Mouse (Mus musculus): ENCODE results near the gene Rps19.
"Not testable (repeated sequence)": the region's sequence is repeated elsewhere in the genome, so short reads cannot be mapped to it uniquely, and the experiment has no call there.

The Rps19 gene

DNA sequence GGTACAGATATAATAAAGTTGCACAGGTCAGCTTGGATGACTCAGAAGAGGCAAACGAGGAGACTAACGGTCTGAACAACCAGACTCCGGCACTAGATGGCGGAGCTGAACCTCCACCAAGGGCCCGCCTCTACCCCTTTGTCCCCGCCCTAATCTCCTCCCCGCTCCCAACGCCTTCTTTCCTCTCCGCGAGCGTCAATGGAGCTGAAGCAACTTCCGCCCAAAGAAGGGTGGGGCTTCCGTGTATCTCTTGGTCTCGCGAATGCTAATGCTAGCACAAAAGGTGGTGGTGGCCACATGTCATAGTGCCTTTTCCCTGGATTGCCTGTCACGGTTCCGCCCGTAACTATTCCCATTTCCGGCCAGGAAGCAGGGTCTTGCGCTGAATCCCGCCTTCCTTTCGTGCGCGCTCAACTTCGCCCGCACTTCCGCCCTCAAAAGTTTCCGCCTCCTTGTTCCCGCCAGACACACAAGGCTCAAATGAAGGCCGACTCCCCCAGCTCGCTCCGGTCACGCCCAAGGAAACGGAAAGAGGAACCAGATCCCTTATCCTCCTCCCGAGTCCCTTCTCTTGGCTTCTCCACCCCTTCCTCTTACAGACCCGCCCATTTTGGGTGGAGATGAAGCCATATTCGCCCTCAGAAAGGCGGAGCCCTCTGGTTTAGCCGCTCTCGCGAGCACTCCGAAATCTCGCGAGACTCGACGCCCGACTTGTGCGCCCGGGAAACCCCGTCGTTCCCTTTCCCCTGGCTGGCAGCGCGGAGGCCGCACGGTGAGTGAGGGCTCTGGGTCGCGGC is at the start of gene Rps19:
Gene Rps19 (plus strand): TSS at position 476 of the 797 bp plus-strand sequence.
- DNase-seq (ENCODE audit: low spot score): peak; percentile 97

GRCm38 (mm10) chr7:24838732-24839409 is 45.3 kb upstream of the Rps19 start:
- DNase-seq (ENCODE audit: low spot score): not testable (repeated sequence)

DNA sequence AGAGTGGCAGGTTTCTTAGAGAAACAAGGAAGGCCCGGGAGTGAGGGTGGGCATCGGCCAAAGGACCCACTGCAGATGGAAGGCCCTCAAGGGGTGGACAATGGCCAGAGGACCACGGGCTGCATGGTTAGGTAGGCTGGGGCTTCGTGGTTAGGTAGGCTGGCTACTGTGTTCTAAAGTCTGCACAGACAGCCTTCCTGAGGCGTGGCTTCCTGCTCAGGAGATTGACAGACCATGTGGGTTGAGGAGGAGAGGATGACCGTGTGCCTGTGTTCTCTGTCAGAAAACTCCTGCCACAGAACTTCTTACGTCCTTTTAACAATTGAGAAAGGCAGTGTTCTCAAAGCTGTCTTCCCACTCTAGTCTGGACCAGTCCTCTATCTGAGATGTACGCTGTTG is 44.8 kb upstream of the Rps19 start:
- no peak for DNase-seq (ENCODE audit: low spot score)

DNA sequence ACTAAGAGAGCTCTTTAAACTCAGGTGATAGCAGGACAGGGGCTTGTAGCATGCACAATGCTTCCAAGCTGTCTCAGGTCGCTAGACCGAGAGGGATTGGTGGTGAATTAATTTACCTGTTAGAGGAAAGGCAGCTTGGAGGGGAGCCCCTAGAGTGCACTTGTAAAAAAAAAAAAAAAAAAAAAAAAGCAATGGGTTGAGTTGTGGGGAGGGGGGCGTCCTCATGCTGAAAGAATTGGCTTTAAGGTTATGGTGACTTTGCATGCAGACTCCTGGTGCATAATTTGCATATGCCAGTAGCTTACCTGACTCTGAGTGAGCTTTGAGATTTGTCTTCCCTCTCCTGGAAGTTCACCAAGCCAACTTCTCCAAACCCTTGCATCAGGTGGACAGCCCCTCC is 43.8 kb upstream of the Rps19 start:
- DNase-seq (ENCODE audit: low spot score): no peak

DNA sequence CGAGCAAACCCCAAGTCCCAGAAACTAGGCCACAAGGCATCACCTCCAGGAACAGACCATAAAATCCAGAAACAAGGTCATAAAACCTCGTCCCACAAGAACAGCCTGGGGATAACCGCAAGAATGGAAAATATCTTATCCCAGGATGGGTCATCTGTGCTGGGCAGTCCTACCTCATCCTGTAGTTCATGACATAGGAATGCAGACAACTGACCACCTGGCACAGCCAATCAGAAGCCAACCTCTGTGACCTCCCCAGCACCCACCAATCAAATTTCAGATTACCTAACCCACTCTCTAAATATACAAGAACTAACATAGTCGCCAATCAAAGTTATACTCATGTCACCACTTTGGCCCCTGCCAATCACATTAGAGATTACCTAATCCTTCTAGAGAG is 43.2 kb upstream of the Rps19 start:
- DNase-seq (ENCODE audit: low spot score): no peak

DNA sequence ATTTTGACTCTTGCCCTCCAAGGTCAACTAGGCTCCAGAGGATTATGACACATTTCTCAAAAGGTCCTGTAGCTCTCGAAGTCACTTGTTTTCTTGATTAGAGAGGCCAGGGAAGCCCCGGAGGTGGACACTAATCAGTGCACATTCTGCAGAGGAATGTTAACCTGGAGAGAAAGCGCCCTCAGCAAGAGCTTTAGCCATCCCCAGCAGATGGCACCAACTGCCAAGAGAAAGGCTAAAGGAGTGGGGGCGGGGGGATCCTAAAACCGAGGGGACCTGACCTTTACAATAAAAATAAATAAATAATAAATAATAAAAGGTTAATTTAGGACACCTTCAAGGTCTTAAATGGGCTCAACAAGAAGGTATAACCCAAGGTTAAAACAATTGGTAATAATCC is 40.0 kb upstream of the Rps19 start:
- DNase-seq (ENCODE audit: low spot score): no peak

DNA sequence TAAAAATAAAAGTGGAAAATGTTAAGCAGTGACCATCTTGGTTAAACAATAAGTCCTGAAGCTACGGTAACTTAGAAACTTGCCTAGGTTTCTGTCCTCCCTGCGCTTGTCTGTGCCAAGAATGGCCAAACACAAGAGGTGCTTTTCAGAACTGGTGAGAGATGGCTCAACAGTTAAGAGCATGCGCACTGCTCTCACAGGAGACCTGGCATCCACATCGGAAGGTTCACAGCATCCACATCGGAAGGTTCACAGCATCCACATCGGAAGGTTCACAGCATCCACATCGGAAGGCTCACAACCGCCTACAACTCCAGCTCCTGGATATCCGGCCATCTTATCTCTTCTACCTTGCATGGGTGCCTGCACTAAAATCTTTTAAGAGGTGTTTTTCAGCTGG is 39.0 kb upstream of the Rps19 start:
- DNase-seq (ENCODE audit: low spot score): no peak

- no peak for DNase-seq (ENCODE audit: low spot score)
Observed at GRCm38 (mm10) chr7:24845713-24846112, 38.5 kb upstream of the Rps19 start.

DNA sequence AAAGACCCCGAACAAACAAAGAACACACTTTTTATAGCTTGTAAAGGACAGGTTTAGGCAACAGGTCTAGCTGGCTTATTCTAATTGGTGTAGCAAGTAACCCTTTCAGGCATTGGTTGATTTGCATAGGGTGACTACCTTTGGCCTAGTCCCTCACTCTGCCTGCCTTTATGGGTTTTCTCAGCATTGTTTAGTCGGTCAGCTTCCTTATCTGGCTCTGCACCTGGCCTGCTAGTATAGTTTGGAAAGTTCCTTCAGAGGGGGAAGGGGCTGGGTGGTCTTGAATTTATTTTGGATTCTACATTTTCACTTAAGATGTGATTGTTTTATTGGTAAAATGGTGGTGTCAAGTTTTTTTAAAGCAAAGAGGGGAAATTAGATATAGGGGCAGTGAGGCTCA is 37.6 kb upstream of the Rps19 start:
- DNase-seq (ENCODE audit: low spot score): not testable (repeated sequence)

DNA sequence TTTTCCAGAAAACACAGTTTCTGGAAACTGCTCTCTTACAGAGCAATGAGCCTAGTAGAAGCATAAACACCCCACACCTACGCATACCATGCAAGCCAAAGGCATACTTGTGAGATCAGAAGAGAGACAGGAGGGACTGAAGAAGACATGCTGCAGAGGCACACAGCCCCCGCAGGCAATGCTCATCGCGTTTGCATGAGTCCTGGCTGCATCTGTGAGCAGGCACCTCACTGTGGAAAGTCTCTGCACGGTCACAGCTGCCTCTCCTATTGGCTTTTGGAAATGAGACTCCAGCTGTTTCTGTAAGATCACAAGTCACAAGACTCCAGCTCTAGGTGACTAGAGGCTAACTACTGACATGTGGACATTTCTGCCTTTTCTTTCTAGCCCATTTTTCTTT is 34.0 kb upstream of the Rps19 start:
- no peak for DNase-seq (ENCODE audit: low spot score)

GRCm38 (mm10) chr7:24850899-24851303 is 33.3 kb upstream of the Rps19 start:
- DNase-seq (ENCODE audit: low spot score): no peak

DNA sequence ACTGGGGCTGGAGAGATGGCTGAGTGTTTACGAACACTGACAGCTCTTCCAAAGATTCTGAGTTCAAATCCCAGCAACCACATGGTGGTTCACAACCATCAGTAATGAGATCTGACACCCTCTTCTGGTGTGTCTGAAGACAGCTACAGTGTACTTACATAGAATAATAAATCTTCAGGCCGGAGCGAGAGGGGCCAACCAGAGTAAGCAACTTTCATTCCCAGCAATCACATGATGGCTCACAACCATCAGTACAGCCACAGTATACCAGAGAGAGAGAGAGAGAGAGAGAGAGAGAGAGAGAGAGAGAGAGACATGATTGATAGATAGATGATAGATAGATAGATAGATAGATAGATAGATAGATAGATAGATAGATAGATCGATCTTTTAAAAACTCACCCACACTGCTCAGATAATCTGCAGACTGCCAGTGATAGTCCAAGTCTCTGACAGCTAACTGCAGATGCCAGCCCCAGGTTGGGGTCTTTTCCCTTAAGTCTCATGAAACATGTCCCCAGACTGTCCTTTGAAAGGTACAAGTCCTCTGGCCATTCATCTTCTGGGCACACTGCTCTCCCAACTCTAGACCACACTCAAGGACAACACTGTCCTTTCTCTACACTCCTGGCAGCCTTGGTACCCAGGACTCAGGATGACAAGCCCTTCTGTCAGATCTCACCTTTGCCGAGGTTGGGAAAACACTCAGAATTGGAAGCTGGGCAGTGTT is 32.4 kb upstream of the Rps19 start:
- DNase-seq (ENCODE audit: low spot score): no peak

- DNase-seq (ENCODE audit: low spot score): no peak
Observed at GRCm38 (mm10) chr7:24852557-24853232, 31.5 kb upstream of the Rps19 start.

DNA sequence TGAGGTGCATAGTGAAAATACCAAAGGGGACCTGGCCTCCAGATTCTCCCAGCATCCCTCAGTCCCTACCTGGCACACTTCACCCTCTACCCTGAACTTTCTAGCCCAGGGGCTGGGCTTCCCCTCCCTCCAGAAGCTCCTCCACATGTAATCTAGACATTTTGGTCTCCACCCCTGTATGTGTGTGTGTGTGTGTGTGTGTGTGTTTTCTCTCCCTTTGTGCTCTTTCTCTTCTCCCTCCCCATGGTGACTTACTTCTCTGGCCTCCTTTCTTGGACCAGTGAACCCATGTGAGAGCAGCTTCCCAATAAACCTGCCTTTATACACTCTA is 31.0 kb upstream of the Rps19 start:
- no peak for DNase-seq (ENCODE audit: low spot score)

GRCm38 (mm10) chr7:24853695-24854094 is 30.5 kb upstream of the Rps19 start:
- no peak for DNase-seq (ENCODE audit: low spot score)

- DNase-seq (ENCODE audit: low spot score): no peak
Observed at GRCm38 (mm10) chr7:24856460-24857120, 27.6 kb upstream of the Rps19 start.

DNA sequence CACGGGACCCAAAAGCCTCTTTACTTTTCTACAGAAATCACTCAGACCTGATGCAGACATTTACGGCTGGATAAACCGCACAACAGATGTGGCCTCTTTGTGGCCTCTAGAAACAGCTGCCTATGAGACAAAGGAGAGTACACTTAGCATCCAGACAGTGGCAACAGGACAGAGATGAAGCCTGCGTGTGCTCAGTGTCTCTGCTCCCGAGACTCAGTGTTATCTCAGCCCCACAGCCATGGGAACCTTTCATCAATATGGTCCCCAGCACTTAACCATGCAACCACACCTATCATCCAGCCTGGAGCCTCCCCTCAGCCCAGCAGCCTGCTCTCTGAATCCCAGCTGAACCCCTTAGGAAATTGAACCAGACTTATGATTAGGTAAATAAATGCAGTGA is 24.9 kb upstream of the Rps19 start:
- no peak for DNase-seq (ENCODE audit: low spot score)

GRCm38 (mm10) chr7:24861913-24862312 is 22.3 kb upstream of the Rps19 start, which contains the start of gene Gm9844:
Gene Gm9844, plus strand, starts transcription at chr7:24862213.
- no peak for DNase-seq (ENCODE audit: low spot score)

GRCm38 (mm10) chr7:24862853-24863252 is 21.3 kb upstream of the Rps19 start:
- no peak for DNase-seq (ENCODE audit: low spot score)

DNA sequence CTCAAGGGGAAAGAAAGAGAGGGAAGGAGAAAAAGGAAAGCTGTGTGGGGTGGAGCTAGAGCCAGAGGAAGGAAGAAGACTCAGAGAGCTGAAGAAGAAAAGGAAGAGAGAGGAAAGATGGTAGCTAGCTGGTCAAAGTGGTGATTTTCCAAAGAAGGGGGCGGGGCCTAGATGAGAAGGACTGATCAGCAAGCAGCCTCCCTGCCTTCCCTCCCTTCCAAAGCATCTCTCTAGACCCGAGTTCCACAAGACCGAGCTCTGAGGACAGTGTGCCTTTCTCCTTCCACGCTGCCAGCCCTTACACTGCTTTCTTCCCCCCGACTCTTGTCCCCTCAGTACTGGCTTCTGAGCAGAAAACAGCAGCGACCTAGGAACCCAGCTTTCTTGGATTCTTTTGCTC is 20.0 kb upstream of the Rps19 start:
- DNase-seq (ENCODE audit: low spot score): no peak

- DNase-seq (ENCODE audit: low spot score): no peak
Observed at GRCm38 (mm10) chr7:24869080-24869479, 15.1 kb upstream of the Rps19 start.
